ENCODE assay signal across 9 mouse cellular contexts in the genomic region with DNA sequence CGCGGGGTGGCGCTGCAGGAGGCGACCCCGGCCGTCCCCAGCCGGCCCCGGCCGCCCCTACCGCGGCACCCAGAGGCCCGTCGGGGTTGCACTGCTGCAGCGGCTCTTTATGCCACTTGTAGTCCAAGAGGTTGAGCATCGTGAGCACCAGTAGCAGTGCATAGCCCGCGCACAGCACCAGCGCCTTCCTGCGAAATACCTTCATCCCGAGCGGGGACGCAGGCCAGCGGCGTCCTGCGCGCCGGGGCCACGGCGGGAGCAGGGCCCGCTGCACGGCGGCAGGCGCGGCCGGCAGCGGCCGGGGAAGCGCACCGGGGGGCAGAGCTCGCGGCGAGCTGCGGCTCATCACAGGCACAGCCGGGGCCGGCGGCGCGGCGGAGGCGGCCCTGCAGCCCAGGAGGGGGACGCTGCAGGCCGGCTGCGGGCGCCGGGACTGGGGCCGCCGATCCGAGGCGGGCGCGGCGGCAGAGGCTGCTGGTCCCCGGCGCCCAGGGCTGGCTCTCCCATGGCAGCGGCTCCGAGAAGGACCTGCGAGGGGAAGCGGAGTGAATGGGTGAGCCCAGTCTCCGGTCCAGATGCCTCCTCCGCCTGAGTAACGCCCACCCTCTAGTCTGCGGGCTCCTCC. TPM values are rescaled to one million over a fixed set of nuclear protein-coding genes. Genes with fewer than 3 reads are reported as not detected.
DNase-seq lines count a peak whose midpoint lies in the region; ATAC-seq and TF ChIP-seq lines count a peak whose summit lies in the region.
"Had no signal": no experiment of that assay in that cellular context is flagged by ENCODE, and none has a peak within 500 bp of the region (broad histone marks: within the 10 kb centered on the region; RNA-seq: fewer than 3 reads in every experiment).

No protein-coding gene starts in this region.

- H3K4me1 ChIP-seq in embryonic facial prominence, embryonic 14.5 days (ENCODE audit: control insufficient read depth, insufficient read depth, low read length): peaks cover 19% of the 10 kb centered on the region; the same call in 1 of the 2 replicates
- 0 out of 2 replicates have a peak, but pooled peaks cover 16% of the 10 kb centered on the region for H3K4me1 ChIP-seq in heart, postnatal 0 days (ENCODE audit: control insufficient read depth, insufficient read depth)
- peaks cover 41% of the 10 kb centered on the region for H3K4me1 ChIP-seq in limb, embryonic 10.5 days
- H3K4me1 ChIP-seq in midbrain, embryonic 15.5 days: peaks cover 36% of the 10 kb centered on the region

- H3K9me3 ChIP-seq in embryonic facial prominence, embryonic 14.5 days (ENCODE audit: control insufficient read depth, low read length): no peaks in the 10 kb centered on the region
- no peaks in the 10 kb centered on the region for H3K9me3 ChIP-seq in heart, postnatal 0 days (replicated peaks; ENCODE audit: control insufficient read depth, low read length)
- no peaks in the 10 kb centered on the region for H3K9me3 ChIP-seq in limb, embryonic 10.5 days (replicated peaks)
- H3K9me3 ChIP-seq in midbrain, embryonic 15.5 days: no peaks in the 10 kb centered on the region

- H3K27ac ChIP-seq in embryonic facial prominence, embryonic 14.5 days (replicated peaks; ENCODE audit: low read depth, low read length): peak overlapping the region; percentile 84
- H3K27ac ChIP-seq in heart, postnatal 0 days (ENCODE audit: low read depth): no peak overlapping the region
- peak overlapping the region; percentile 91 for H3K27ac ChIP-seq in limb, embryonic 10.5 days
- H3K27ac ChIP-seq in midbrain, embryonic 15.5 days: peak overlapping the region; percentile 87

- H3K4me3 ChIP-seq in embryonic facial prominence, embryonic 14.5 days (ENCODE audit: low read depth, low read length): peak overlapping the region; percentile 78
- H3K4me3 ChIP-seq in heart, postnatal 0 days (ENCODE audit: low read depth, low read length): peak overlapping the region; percentile 71
- H3K4me3 ChIP-seq in limb, embryonic 10.5 days: peak overlapping the region; percentile 79
- H3K4me3 ChIP-seq in midbrain, embryonic 15.5 days: peak overlapping the region; percentile 61

- no peaks in the 10 kb centered on the region for H3K36me3 ChIP-seq in embryonic facial prominence, embryonic 14.5 days (ENCODE audit: control insufficient read depth, insufficient read depth, low read length)
- H3K36me3 ChIP-seq in heart, postnatal 0 days (replicated peaks; ENCODE audit: control insufficient read depth, insufficient read depth, low read length): no peaks in the 10 kb centered on the region
- H3K36me3 ChIP-seq in limb, embryonic 10.5 days: peaks cover 6% of the 10 kb centered on the region
- no peaks in the 10 kb centered on the region for H3K36me3 ChIP-seq in midbrain, embryonic 15.5 days (replicated peaks)

- peak overlapping the region; percentile 96 for H3K4me2 ChIP-seq in embryonic facial prominence, embryonic 14.5 days (ENCODE audit: low read depth, low read length)
- H3K4me2 ChIP-seq in heart, postnatal 0 days (ENCODE audit: low read depth, low read length): peak overlapping the region; percentile 98
- peak overlapping the region; percentile 92 for H3K4me2 ChIP-seq in midbrain, embryonic 15.5 days

- peak; percentile 41 for DNase-seq in layer of hippocampus, adult 11-12 months (ENCODE audit: low spot score)
- DNase-seq in layer of hippocampus, adult 8-10 months (ENCODE audit: low spot score in 2 of 2): no peak
- peak; percentile 45 for DNase-seq in embryonic facial prominence, embryonic 14.5 days (ENCODE audit: low spot score)
- no peak for DNase-seq in heart, postnatal 0 days (ENCODE audit: low spot score)
- peak; percentile 78 for DNase-seq in limb, embryonic 10.5 days (ENCODE audit: low spot score)
- DNase-seq in yolk sac, embryonic 10.5 days (ENCODE audit: low spot score): peak; percentile 42

- no peak for TF ChIP-seq CTCF in heart, postnatal 0 days (IDR thresholded peaks at IDR 0.05; ENCODE audit: low read depth)

- no peaks in the 10 kb centered on the region; the same call in 1 of the 2 replicates for H3K27me3 ChIP-seq in embryonic facial prominence, embryonic 14.5 days (replicated peaks; ENCODE audit: control insufficient read depth, insufficient read depth, low read length)
- peaks cover 56% of the 10 kb centered on the region for H3K27me3 ChIP-seq in heart, postnatal 0 days (ENCODE audit: control insufficient read depth, insufficient read depth, low read length)
- peaks cover 13% of the 10 kb centered on the region; the same call in 1 of the 2 replicates for H3K27me3 ChIP-seq in limb, embryonic 10.5 days (ENCODE audit: low read depth, poor library complexity, severe bottlenecking)
- H3K27me3 ChIP-seq in midbrain, embryonic 15.5 days (replicated peaks): no peaks in the 10 kb centered on the region

- WGBS in embryonic facial prominence, embryonic 14.5 days: 0% methylated on average over 30 of the region's 72 CpGs
- 0% methylated on average over 59 of the region's 72 CpGs for WGBS in heart, postnatal 0 days
- under 1% methylated on average over 58 of the region's 72 CpGs for whole genome bisulfite sequencing in limb, embryonic 10.5 days
- under 1% methylated on average over 65 of the region's 72 CpGs for WGBS in midbrain, embryonic 15.5 days

- ATAC-seq in activated CD4-positive, CD25-positive, alpha-beta regulatory T cell, adult 4 months: peak; percentile 5
- peak; percentile 6 for ATAC-seq in embryonic facial prominence, embryonic 14.5 days (ENCODE audit: low read depth)
- peak; percentile 15 for ATAC-seq in heart, postnatal 0 days (ENCODE audit: insufficient read depth, low read depth)
- ATAC-seq in midbrain, embryonic 15.5 days (replicated peaks): peak; percentile 55

- peak overlapping the region; percentile 85 for H3K9ac ChIP-seq in embryonic facial prominence, embryonic 14.5 days (ENCODE audit: low read depth, low read length)
- peak overlapping the region; percentile 52 for H3K9ac ChIP-seq in heart, postnatal 0 days (replicated peaks; ENCODE audit: low read depth, low read length)
- peak overlapping the region; percentile 83 for H3K9ac ChIP-seq in midbrain, embryonic 15.5 days

- TF ChIP-seq EP300 in heart, postnatal 0 days (IDR thresholded peaks at IDR 0.05; ENCODE audit: low read depth): no peak

RNA-seq across cellular contexts. Expression of gene Chst2, which starts 0.5 kb away (rescaled TPM):
- total RNA-seq in layer of hippocampus, adult 8-10 months (2022): 100 to 1,000 TPM in 1 of 4 experiments, 10 to 100 TPM in 3; 90.7 to 106 (median 96.3) TPM
- 1 to 10 TPM; 6.1 to 7.5 TPM for polyA plus RNA-seq in activated CD4-positive, CD25-positive, alpha-beta regulatory T cell, adult 4 months (2017; shearing (Covaris generic))
- 8.1 and 10.2 TPM in 2 replicates for polyA plus RNA-seq in embryonic facial prominence, embryonic 14.5 days (2014; fragmentation: Nextera tagmentation; extraction: Ambion mirVana)
- total RNA-seq in heart, postnatal 0 days (2014; rRNA removed; ENCODE audit: low replicate concordance): 2.6 and 2.8 TPM in 2 replicates
- 0.85 and 0.93 TPM in 2 replicates for polyA plus RNA-seq in heart, postnatal 0 days (2015; fragmentation: Nextera tagmentation; extraction: Ambion mirVana)
- polyA plus RNA-seq in limb, embryonic 10.5 days (2016; fragmentation: Nextera tagmentation; extraction: Ambion mirVana): 3.5 and 3.6 TPM in 2 replicates
- 19.2 and 22.6 TPM in 2 replicates for polyA plus RNA-seq in midbrain, embryonic 15.5 days (2015; fragmentation: Nextera tagmentation; extraction: Ambion mirVana)
- total RNA-seq: MEL had no signal

Comparison
In these comparisons a context has a peak if more than half of its experiments do, and no peak if none do; other contexts are left out.
1. DNase-seq: peak in layer of hippocampus, adult 11-12 months (single experiment), embryonic facial prominence, embryonic 14.5 days (single experiment), limb, embryonic 10.5 days (single experiment) and yolk sac, embryonic 10.5 days (single experiment); none in layer of hippocampus, adult 8-10 months (0 of 2) and heart, postnatal 0 days (single experiment).
2. ATAC-seq: peak in every context shown above with its lines; median percentile 55 in midbrain, embryonic 15.5 days; 15 in heart, postnatal 0 days; 6 in embryonic facial prominence, embryonic 14.5 days; 5 in activated CD4-positive, CD25-positive, alpha-beta regulatory T cell, adult 4 months.
3. Peak in every context shown above with its lines, with median percentiles within 50 percentile points of each other: H3K4me2 ChIP-seq, H3K4me3 ChIP-seq and H3K9ac ChIP-seq.